Mouse (Mus musculus): ENCODE measurements around the gene Apba1.

DNA sequence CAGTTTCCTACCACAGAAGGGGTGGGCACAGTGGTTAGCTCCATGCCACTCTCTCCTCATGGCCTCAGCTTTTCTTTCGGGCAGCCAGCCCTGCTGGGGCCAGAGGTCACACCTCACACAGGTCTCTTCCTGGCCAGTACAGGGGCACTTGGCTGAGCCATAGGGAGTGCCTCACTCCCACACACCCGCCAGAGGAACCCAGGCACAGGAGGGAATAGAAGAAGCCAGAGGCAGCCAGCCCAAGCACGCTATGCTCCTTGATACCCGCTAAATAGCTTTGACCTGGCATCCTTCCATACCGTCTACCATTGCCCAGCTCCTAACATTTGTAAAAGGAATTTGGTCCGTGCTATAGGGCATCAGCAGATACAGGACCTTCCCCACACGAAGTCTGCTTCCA is 201.2 kb downstream of the Apba1 start:
- no peak for TF ChIP-seq POLR2A (IDR thresholded peaks at IDR 0.05; ENCODE audit: borderline replicate concordance, extremely low read depth, low read depth, low read length)
- TF ChIP-seq CTCF (IDR thresholded peaks at IDR 0.05; ENCODE audit: insufficient read depth, low read length): no peak
